Mouse (Mus musculus): ENCODE results near the gene Pithd1.

- TF ChIP-seq GATA1 (IDR thresholded peaks at IDR 0.05; ENCODE audit: borderline replicate concordance, low read length) (no peak), FLI1 (IDR thresholded peaks at IDR 0.05; ENCODE audit: low read length) (no peak)
Measured at GRCm38 (mm10) chr4:135995118-135995517, 8.1 kb upstream of the Pithd1 start.
